Mouse (Mus musculus): ENCODE data around the gene Mrgbp. TPM values are rescaled to one million over a fixed set of nuclear protein-coding genes. Genes with fewer than 3 reads are reported as not detected.

The Mrgbp gene
- polyA plus RNA-seq, 1 experiment from 2014 or later = 45.9 TPM

- Histone ChIP-seq H3K9me3 (ENCODE audit: control insufficient read depth, low read length) (no peaks in the 10 kb centered on the region), H3K4me2 (no peak overlapping the region), H3K27ac (ENCODE audit: low read depth, low read length) (no peak overlapping the region), H3K4me3 (ENCODE audit: low read depth, low read length) (no peak overlapping the region), H3K9ac (ENCODE audit: low read length) (no peak overlapping the region), H3K36me3 (ENCODE audit: control insufficient read depth, insufficient read depth, low read length) (no peaks in the 10 kb centered on the region), H3K27me3 (ENCODE audit: control insufficient read depth, insufficient read depth, low read length) (no peaks in the 10 kb centered on the region), H3K4me1 (ENCODE audit: control insufficient read depth, insufficient read depth, low read length) (no peaks in the 10 kb centered on the region)
- DNase-seq (ENCODE audit: low spot score, missing footprints) = no peak
- no peak for ATAC-seq (ENCODE audit: low FRiP score)
- WGBS = 84% methylated on average over 3 of the region's 3 CpGs
Observed at GRCm38 (mm10) chr2:180556470-180556869, 24.6 kb upstream of the Mrgbp start.

GRCm38 (mm10) chr2:180560245-180560644 is 20.9 kb upstream of the Mrgbp start:
- Histone ChIP-seq H3K4me2 (no peak overlapping the region), H3K4me1 (ENCODE audit: control insufficient read depth, insufficient read depth, low read length) (no peaks in the 10 kb centered on the region), H3K4me3 (ENCODE audit: low read depth, low read length) (no peak overlapping the region), H3K9ac (ENCODE audit: low read length) (no peak overlapping the region), H3K27ac (ENCODE audit: low read depth, low read length) (no peak overlapping the region), H3K36me3 (ENCODE audit: control insufficient read depth, insufficient read depth, low read length) (no peaks in the 10 kb centered on the region), H3K27me3 (ENCODE audit: control insufficient read depth, insufficient read depth, low read length) (no peaks in the 10 kb centered on the region), H3K9me3 (ENCODE audit: control insufficient read depth, low read length) (no peaks in the 10 kb centered on the region)
- DNase-seq (ENCODE audit: low spot score, missing footprints) = no peak
- no peak for ATAC-seq (ENCODE audit: low FRiP score)
- WGBS = 49% methylated on average over 5 of the region's 5 CpGs

- Histone ChIP-seq H3K4me2 (no peak overlapping the region), H3K27ac (ENCODE audit: low read depth, low read length) (no peak overlapping the region), H3K9me3 (ENCODE audit: control insufficient read depth, low read length) (no peaks in the 10 kb centered on the region), H3K9ac (ENCODE audit: low read length) (no peak overlapping the region), H3K36me3 (ENCODE audit: control insufficient read depth, insufficient read depth, low read length) (no peaks in the 10 kb centered on the region), H3K27me3 (ENCODE audit: control insufficient read depth, insufficient read depth, low read length) (no peaks in the 10 kb centered on the region), H3K4me1 (ENCODE audit: control insufficient read depth, insufficient read depth, low read length) (no peaks in the 10 kb centered on the region), H3K4me3 (ENCODE audit: low read depth, low read length) (no peak overlapping the region)
- WGBS = 79% methylated on average over 5 of the region's 5 CpGs
- DNase-seq (ENCODE audit: low spot score, missing footprints) (no peak), ATAC-seq (ENCODE audit: low FRiP score) (no peak)
Observed at GRCm38 (mm10) chr2:180562146-180562545, 19.0 kb upstream of the Mrgbp start.

- H3K36me3 ChIP-seq (ENCODE audit: control insufficient read depth, insufficient read depth, low read length) = no peaks in the 10 kb centered on the region
- no peak overlapping the region for H3K4me3 ChIP-seq (ENCODE audit: low read depth, low read length)
- DNase-seq (ENCODE audit: low spot score, missing footprints) (no peak), ATAC-seq (ENCODE audit: low FRiP score) (no peak)
- H3K9ac ChIP-seq (ENCODE audit: low read length) = no peak overlapping the region
- no peaks in the 10 kb centered on the region for H3K27me3 ChIP-seq (ENCODE audit: control insufficient read depth, insufficient read depth, low read length)
- H3K4me1 ChIP-seq (ENCODE audit: control insufficient read depth, insufficient read depth, low read length) = no peaks in the 10 kb centered on the region
- no peaks in the 10 kb centered on the region for H3K9me3 ChIP-seq (ENCODE audit: control insufficient read depth, low read length)
- no peak overlapping the region for H3K27ac ChIP-seq (ENCODE audit: low read depth, low read length)
- 67% methylated on average over 6 of the region's 6 CpGs for WGBS
- no peak overlapping the region for H3K4me2 ChIP-seq
Observed at GRCm38 (mm10) chr2:180563296-180563695, 17.8 kb upstream of the Mrgbp start.

GRCm38 (mm10) chr2:180563841-180564240 is 17.3 kb upstream of the Mrgbp start:
- no peaks in the 10 kb centered on the region for H3K4me1 ChIP-seq (ENCODE audit: control insufficient read depth, insufficient read depth, low read length)
- H3K36me3 ChIP-seq (ENCODE audit: control insufficient read depth, insufficient read depth, low read length) = no peaks in the 10 kb centered on the region
- no peak overlapping the region for H3K4me3 ChIP-seq (ENCODE audit: low read depth, low read length)
- WGBS = 51% methylated on average over 5 of the region's 5 CpGs
- ATAC-seq (ENCODE audit: low FRiP score) (no peak), DNase-seq (ENCODE audit: low spot score, missing footprints) (no peak)
- no peak overlapping the region for H3K4me2 ChIP-seq
- no peaks in the 10 kb centered on the region for H3K27me3 ChIP-seq (ENCODE audit: control insufficient read depth, insufficient read depth, low read length)
- H3K9ac ChIP-seq (ENCODE audit: low read length) = no peak overlapping the region
- H3K27ac ChIP-seq (ENCODE audit: low read depth, low read length) = no peak overlapping the region
- no peaks in the 10 kb centered on the region for H3K9me3 ChIP-seq (ENCODE audit: control insufficient read depth, low read length)

GRCm38 (mm10) chr2:180566240-180566913 is 14.7 kb upstream of the Mrgbp start:
- Histone ChIP-seq H3K4me2 (no peak overlapping the region), H3K9ac (ENCODE audit: low read length) (no peak overlapping the region), H3K9me3 (ENCODE audit: control insufficient read depth, low read length) (no peaks in the 10 kb centered on the region), H3K4me3 (ENCODE audit: low read depth, low read length) (no peak overlapping the region), H3K27ac (ENCODE audit: low read depth, low read length) (no peak overlapping the region), H3K36me3 (ENCODE audit: control insufficient read depth, insufficient read depth, low read length) (no peaks in the 10 kb centered on the region), H3K27me3 (ENCODE audit: control insufficient read depth, insufficient read depth, low read length) (no peaks in the 10 kb centered on the region), H3K4me1 (ENCODE audit: control insufficient read depth, insufficient read depth, low read length) (no peaks in the 10 kb centered on the region)
- DNase-seq (ENCODE audit: low spot score, missing footprints) (peak; percentile 94), ATAC-seq (ENCODE audit: low FRiP score) (no peak)
- 39% methylated on average over 13 of the region's 13 CpGs for WGBS

- Histone ChIP-seq H3K27me3 (ENCODE audit: control insufficient read depth, insufficient read depth, low read length) (no peaks in the 10 kb centered on the region), H3K4me1 (ENCODE audit: control insufficient read depth, insufficient read depth, low read length) (no peaks in the 10 kb centered on the region), H3K36me3 (ENCODE audit: control insufficient read depth, insufficient read depth, low read length) (no peaks in the 10 kb centered on the region), H3K4me3 (ENCODE audit: low read depth, low read length) (no peak overlapping the region), H3K9me3 (ENCODE audit: control insufficient read depth, low read length) (no peaks in the 10 kb centered on the region), H3K4me2 (no peak overlapping the region), H3K9ac (ENCODE audit: low read length) (no peak overlapping the region), H3K27ac (ENCODE audit: low read depth, low read length) (no peak overlapping the region)
- WGBS = 64% methylated on average over 3 of the region's 3 CpGs
- DNase-seq (ENCODE audit: low spot score, missing footprints) (no peak), ATAC-seq (ENCODE audit: low FRiP score) (no peak)
Observed at GRCm38 (mm10) chr2:180569028-180569643, 12.0 kb upstream of the Mrgbp start.

- Histone ChIP-seq H3K4me2 (no peak overlapping the region), H3K36me3 (ENCODE audit: control insufficient read depth, insufficient read depth, low read length) (no peaks in the 10 kb centered on the region), H3K4me1 (ENCODE audit: control insufficient read depth, insufficient read depth, low read length) (no peaks in the 10 kb centered on the region), H3K4me3 (ENCODE audit: low read depth, low read length) (no peak overlapping the region), H3K27ac (ENCODE audit: low read depth, low read length) (no peak overlapping the region), H3K9ac (ENCODE audit: low read length) (no peak overlapping the region), H3K9me3 (ENCODE audit: control insufficient read depth, low read length) (no peaks in the 10 kb centered on the region), H3K27me3 (ENCODE audit: control insufficient read depth, insufficient read depth, low read length) (no peaks in the 10 kb centered on the region)
- WGBS = 34% methylated on average over 4 of the region's 4 CpGs
- ATAC-seq (ENCODE audit: low FRiP score) = no peak
- no peak for DNase-seq (ENCODE audit: low spot score, missing footprints)
Observed at GRCm38 (mm10) chr2:180576482-180576881, 4.6 kb upstream of the Mrgbp start.

GRCm38 (mm10) chr2:180578686-180579085 is 2.4 kb upstream of the Mrgbp start:
- no peaks in the 10 kb centered on the region for H3K27me3 ChIP-seq (ENCODE audit: control insufficient read depth, insufficient read depth, low read length)
- peaks cover 6% of the 10 kb centered on the region for H3K4me1 ChIP-seq (ENCODE audit: control insufficient read depth, insufficient read depth, low read length)
- H3K36me3 ChIP-seq (ENCODE audit: control insufficient read depth, insufficient read depth, low read length) = no peaks in the 10 kb centered on the region
- DNase-seq (ENCODE audit: low spot score, missing footprints) (peak; percentile 98), ATAC-seq (ENCODE audit: low FRiP score) (no peak)
- no peaks in the 10 kb centered on the region for H3K9me3 ChIP-seq (ENCODE audit: control insufficient read depth, low read length)
- WGBS = 8% methylated on average over 3 of the region's 3 CpGs
- no peak overlapping the region for H3K9ac ChIP-seq (ENCODE audit: low read length)
- no peak overlapping the region for H3K4me3 ChIP-seq (ENCODE audit: low read depth, low read length)
- no peak overlapping the region for H3K4me2 ChIP-seq
- H3K27ac ChIP-seq (ENCODE audit: low read depth, low read length) = no peak overlapping the region
